ENCODE assay signal across 8 mouse cellular contexts in the genomic region with DNA sequence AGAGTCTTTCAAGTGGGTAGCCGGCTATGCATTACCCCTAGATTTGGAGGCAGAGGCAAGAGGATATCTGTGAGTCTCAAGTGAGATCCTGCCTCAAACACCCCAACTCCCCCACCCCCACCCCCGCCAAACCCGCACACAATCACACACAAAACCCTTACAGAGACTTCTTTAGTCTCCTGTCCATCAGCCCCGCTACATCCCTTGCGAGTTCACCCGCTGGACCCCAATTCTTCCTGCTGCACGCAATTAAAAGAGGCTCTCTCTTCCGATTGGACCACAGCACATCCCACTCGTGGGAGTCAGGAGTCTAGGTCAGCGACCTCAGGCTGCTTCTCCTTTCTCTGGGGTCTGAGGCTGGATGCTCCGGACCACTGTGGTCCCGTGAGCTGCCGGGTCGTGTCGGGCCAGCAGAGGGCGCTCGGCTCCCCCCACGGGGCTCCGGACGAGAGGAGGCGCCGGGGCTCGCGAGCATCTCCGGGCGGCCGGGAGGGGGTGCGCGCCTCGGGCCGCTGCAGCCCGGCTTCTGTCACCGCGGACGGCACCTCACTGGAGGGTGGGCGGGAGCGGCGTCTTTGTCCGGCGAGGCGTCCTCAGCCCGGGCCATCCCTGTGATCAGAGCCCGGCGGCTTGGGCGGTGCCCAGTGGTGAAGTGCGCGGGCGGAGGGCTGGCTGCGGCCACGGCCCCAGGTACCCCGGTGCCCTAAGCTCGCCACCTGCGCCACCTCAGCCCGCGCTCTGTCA. TPM values are rescaled to one million over a fixed set of nuclear protein-coding genes. Genes with fewer than 3 reads are reported as not detected.
DNase-seq lines count a peak whose midpoint lies in the region; ATAC-seq and TF ChIP-seq lines count a peak whose summit lies in the region.

A gene (plus strand): TSS at position 500 of the 744 bp plus-strand sequence.

- no peaks in the 10 kb centered on the region for H3K36me3 ChIP-seq in forebrain, embryonic 11.5 days (ENCODE audit: control insufficient read depth, insufficient read depth, low read length)
- H3K36me3 ChIP-seq in heart, embryonic 13.5 days: no peaks in the 10 kb centered on the region
- no peaks in the 10 kb centered on the region for H3K36me3 ChIP-seq in kidney, postnatal 0 days (ENCODE audit: insufficient read depth, low read length)
- H3K36me3 ChIP-seq in midbrain, postnatal 0 days (ENCODE audit: insufficient read depth, low read length): no peaks in the 10 kb centered on the region

- H3K4me1 ChIP-seq in forebrain, embryonic 11.5 days (replicated peaks; ENCODE audit: control insufficient read depth, insufficient read depth, low read length): peaks cover 4% of the 10 kb centered on the region; the same call in 1 of the 2 replicates
- H3K4me1 ChIP-seq in heart, embryonic 13.5 days: peaks cover 27% of the 10 kb centered on the region
- H3K4me1 ChIP-seq in kidney, postnatal 0 days (replicated peaks; ENCODE audit: insufficient read depth, low read length): peaks cover 12% of the 10 kb centered on the region; the same call in 1 of the 2 replicates
- no peaks in the 10 kb centered on the region; the same call in 1 of the 2 replicates for H3K4me1 ChIP-seq in midbrain, postnatal 0 days (ENCODE audit: insufficient read depth, low read length)

- no peak within 1 kb of the TSS for H3K27ac ChIP-seq in forebrain, embryonic 11.5 days (ENCODE audit: low read depth, low read length)
- peak within 1 kb of the TSS; percentile 61 for H3K27ac ChIP-seq in heart, embryonic 13.5 days (replicated peaks)
- H3K27ac ChIP-seq in kidney, postnatal 0 days: no peak within 1 kb of the TSS
- H3K27ac ChIP-seq in midbrain, postnatal 0 days (ENCODE audit: low read depth, low read length): peak within 1 kb of the TSS; percentile 74

- H3K9ac ChIP-seq in forebrain, embryonic 11.5 days (ENCODE audit: low read length): peak within 1 kb of the TSS; percentile 61
- peak within 1 kb of the TSS; percentile 80 for H3K9ac ChIP-seq in heart, embryonic 13.5 days
- peak within 1 kb of the TSS; percentile 14; the same call in 1 of the 2 replicates for H3K9ac ChIP-seq in kidney, postnatal 0 days (ENCODE audit: low read depth, low read length)
- peak within 1 kb of the TSS; percentile 60 for H3K9ac ChIP-seq in midbrain, postnatal 0 days (replicated peaks; ENCODE audit: low read length, poor library complexity, severe bottlenecking)

- H3K27me3 ChIP-seq in forebrain, embryonic 11.5 days (ENCODE audit: control insufficient read depth, insufficient read depth, low read length): peaks cover 23% of the 10 kb centered on the region
- H3K27me3 ChIP-seq in heart, embryonic 13.5 days (replicated peaks): peaks cover 36% of the 10 kb centered on the region
- H3K27me3 ChIP-seq in kidney, postnatal 0 days (ENCODE audit: insufficient read depth, low read length): peaks cover 18% of the 10 kb centered on the region
- H3K27me3 ChIP-seq in midbrain, postnatal 0 days (ENCODE audit: insufficient read depth, low read length): no peaks in the 10 kb centered on the region

- TF ChIP-seq CTCF in kidney, postnatal 0 days (IDR thresholded peaks at IDR 0.05; ENCODE audit: low read depth): peak; percentile 86
- peak; percentile 89 for TF ChIP-seq CTCF in midbrain, postnatal 0 days (IDR thresholded peaks at IDR 0.05)

- peak within 1 kb of the TSS; percentile 56 for H3K4me3 ChIP-seq in forebrain, embryonic 11.5 days (ENCODE audit: low read depth, low read length)
- peak within 1 kb of the TSS; percentile 70 for H3K4me3 ChIP-seq in heart, embryonic 13.5 days
- H3K4me3 ChIP-seq in kidney, postnatal 0 days (replicated peaks; ENCODE audit: low read depth, low read length): peak within 1 kb of the TSS; percentile 40
- peak within 1 kb of the TSS; percentile 75 for H3K4me3 ChIP-seq in midbrain, postnatal 0 days (ENCODE audit: low read depth, low read length)

- peak within 1 kb of the TSS; percentile 99 for H3K4me2 ChIP-seq in forebrain, embryonic 11.5 days (ENCODE audit: low read depth, low read length, severe bottlenecking)
- H3K4me2 ChIP-seq in heart, embryonic 13.5 days: peak within 1 kb of the TSS; percentile 99
- H3K4me2 ChIP-seq in kidney, postnatal 0 days (ENCODE audit: low read length): peak within 1 kb of the TSS; percentile 93
- peak within 1 kb of the TSS; percentile 84 for H3K4me2 ChIP-seq in midbrain, postnatal 0 days (ENCODE audit: low read depth, low read length, poor library complexity, severe bottlenecking)

- peak; percentile 93 for ATAC-seq in forebrain, embryonic 11.5 days (replicated peaks; ENCODE audit: low FRiP score)
- ATAC-seq in heart, embryonic 13.5 days (ENCODE audit: extremely low read depth, insufficient number of reproducible peaks, low FRiP score, low TSS enrichment): peak; percentile 64; the same call in 1 of the 2 replicates
- peak; percentile 83 for ATAC-seq in kidney, postnatal 0 days (replicated peaks; ENCODE audit: low FRiP score, low read depth)
- peak; percentile 93 for ATAC-seq in midbrain, postnatal 0 days (ENCODE audit: low FRiP score)

- WGBS in forebrain, embryonic 11.5 days: under 1% methylated on average over 55 of the region's 55 CpGs
- under 1% methylated on average over 55 of the region's 55 CpGs for WGBS in heart, embryonic 13.5 days
- 1% methylated on average over 54 of the region's 55 CpGs for WGBS in kidney, postnatal 0 days
- under 1% methylated on average over 34 of the region's 55 CpGs for WGBS in midbrain, postnatal 0 days

- H3K9me3 ChIP-seq in forebrain, embryonic 11.5 days (ENCODE audit: control insufficient read depth, low read length): no peaks in the 10 kb centered on the region
- no peaks in the 10 kb centered on the region for H3K9me3 ChIP-seq in heart, embryonic 13.5 days
- H3K9me3 ChIP-seq in kidney, postnatal 0 days (replicated peaks; ENCODE audit: low read length): no peaks in the 10 kb centered on the region
- H3K9me3 ChIP-seq in midbrain, postnatal 0 days (ENCODE audit: low read length): no peaks in the 10 kb centered on the region

- peak; percentile 62 to 63 for DNase-seq in B cell, adult 2 months
- peak; percentile 16 for DNase-seq in c-Kit-positive CD71-positive TER-119-positive erythroid progenitor cells, embryonic 14.5 days (ENCODE audit: low spot score)
- DNase-seq in forebrain, embryonic 11.5 days (ENCODE audit: low spot score): peak; percentile 96
- DNase-seq in kidney, postnatal 0 days (ENCODE audit: low spot score): peak; percentile 79
- DNase-seq in liver: peak; percentile 70
- peak; percentile 73 for DNase-seq in midbrain, postnatal 0 days (ENCODE audit: low spot score)
- peak; percentile 19 to 24 for DNase-seq in spleen, postnatal 36 days (ENCODE audit: low spot score in 2 of 2)

RNA-seq across cellular contexts. Expression of the gene that starts here (rescaled TPM):
- 8.1 and 8.4 TPM in 2 replicates for polyA plus RNA-seq in forebrain, embryonic 11.5 days (2014; fragmentation: Nextera tagmentation; extraction: Ambion mirVana)
- polyA plus RNA-seq in heart, embryonic 13.5 days (2015; fragmentation: Nextera tagmentation; extraction: Ambion mirVana): 102 and 105 TPM in 2 replicates
- polyA plus RNA-seq in kidney, postnatal 0 days (2015; fragmentation: Nextera tagmentation; extraction: Ambion mirVana): 3.2 and 4.1 TPM in 2 replicates
- 38.0 and 54.7 TPM in 2 replicates for total RNA-seq in midbrain, postnatal 0 days (2014; rRNA removed)
- polyA plus RNA-seq in midbrain, postnatal 0 days (2015; fragmentation: Nextera tagmentation; extraction: Ambion mirVana): 36.6 and 41.6 TPM in 2 replicates

Comparison
In these comparisons a context has a peak if more than half of its experiments do, and no peak if none do; other contexts are left out.
1. DNase-seq: peak in every context shown above with its lines; median percentile 96 in forebrain, embryonic 11.5 days; 79 in kidney, postnatal 0 days; 73 in midbrain, postnatal 0 days; 70 in liver; 62 in B cell, adult 2 months; 22 in spleen, postnatal 36 days; 16 in c-Kit-positive CD71-positive TER-119-positive erythroid progenitor cells, embryonic 14.5 days.
2. H3K27ac ChIP-seq: peak in heart, embryonic 13.5 days (single experiment) and midbrain, postnatal 0 days (single experiment); none in forebrain, embryonic 11.5 days (single experiment) and kidney, postnatal 0 days (single experiment).
3. H3K9ac ChIP-seq: peak in every context shown above with its lines; median percentile 80 in heart, embryonic 13.5 days; 61 in forebrain, embryonic 11.5 days; 60 in midbrain, postnatal 0 days; 14 in kidney, postnatal 0 days.
4. Peak in every context shown above with its lines, with median percentiles within 50 percentile points of each other: ATAC-seq, H3K4me2 ChIP-seq and H3K4me3 ChIP-seq.